Mouse (Mus musculus) retina, adult 2 months (tissue): ENCODE results near the gene Rab30.
A peak's percentile ranks its signal among the peaks of the same experiment; 100 is the strongest.

Experiments
- DNase-seq: peaks from one replicate; pipeline ENCODE4 v3.0.0-alpha.2; 2012; ENCODE audit warnings: low read depth, low spot score

The Rab30 gene

GRCm38 (mm10) chr7:92799665-92800595, 58.5 kb downstream of the Rab30 start:
- DNase-seq, result no peak

GRCm38 (mm10) chr7:92802158-92802557, 60.8 kb downstream of the Rab30 start:
- DNase-seq, result no peak

GRCm38 (mm10) chr7:92803191-92803590, 61.8 kb downstream of the Rab30 start:
- DNase-seq, result no peak

GRCm38 (mm10) chr7:92804919-92805668, 63.7 kb downstream of the Rab30 start:
- no peak for DNase-seq

GRCm38 (mm10) chr7:92806512-92807188, 65.2 kb downstream of the Rab30 start:
- DNase-seq, result no peak

- DNase-seq, result no peak
Observed at GRCm38 (mm10) chr7:92807482-92807881, 66.1 kb downstream of the Rab30 start.

- no peak for DNase-seq
Observed at GRCm38 (mm10) chr7:92811667-92812279, 70.4 kb downstream of the Rab30 start.

- DNase-seq, result no peak
Observed at GRCm38 (mm10) chr7:92817242-92817641, 75.8 kb downstream of the Rab30 start.

- no peak for DNase-seq
Observed at GRCm38 (mm10) chr7:92817886-92818285, 76.5 kb downstream of the Rab30 start.

GRCm38 (mm10) chr7:92819656-92820055, 78.3 kb downstream of the Rab30 start:
- DNase-seq, result no peak

GRCm38 (mm10) chr7:92820410-92820809, 79.0 kb downstream of the Rab30 start:
- DNase-seq, result no peak

- no peak for DNase-seq
Observed at GRCm38 (mm10) chr7:92820941-92821465, 79.6 kb downstream of the Rab30 start.

- no peak for DNase-seq
Observed at GRCm38 (mm10) chr7:92821871-92822270, 80.5 kb downstream of the Rab30 start.

GRCm38 (mm10) chr7:92822409-92823101, 81.2 kb downstream of the Rab30 start:
- DNase-seq, result no peak

- DNase-seq, result no peak
Observed at GRCm38 (mm10) chr7:92826248-92826647, 84.8 kb downstream of the Rab30 start.

- DNase-seq, result peak; percentile 50
Observed at GRCm38 (mm10) chr7:92827981-92828380, 86.6 kb downstream of the Rab30 start.

GRCm38 (mm10) chr7:92832395-92832794, 91.0 kb downstream of the Rab30 start:
- no peak for DNase-seq

- no peak for DNase-seq
Observed at GRCm38 (mm10) chr7:92834391-92834790, 93.0 kb downstream of the Rab30 start.

- no peak for DNase-seq
Observed at GRCm38 (mm10) chr7:92836447-92836846, 95.0 kb downstream of the Rab30 start.

- no peak for DNase-seq
Observed at GRCm38 (mm10) chr7:92837226-92837625, 95.8 kb downstream of the Rab30 start.

- DNase-seq, result no peak
Observed at GRCm38 (mm10) chr7:92837907-92838306, 96.5 kb downstream of the Rab30 start.
